Mouse (Mus musculus) embryonic facial prominence, embryonic 11.5 days (tissue): ENCODE measurements around the gene Sirpa. TPM values are rescaled to one million over a fixed set of nuclear protein-coding genes. Genes with fewer than 3 reads are reported as not detected.

Source experiments
- ATAC-seq: fragments of 200-750 bp; cut with Nextera tagmentation; replicated peaks from 2 replicates; pipeline ENCODE4 v1.8.0; 2017; ENCODE audit warnings: low read depth; ENCODE audit not compliant: insufficient number of reproducible peaks, low FRiP score, low TSS enrichment
- DNase-seq: peaks from one replicate; pipeline ENCODE4 v3.0.0-alpha.2; 2015; ENCODE audit warnings: low spot score
- H3K27ac ChIP-seq: fragments of 300-500 bp; sonication (generic); replicated peaks from 2 replicates; pipeline ENCODE4 v1.5.1; 2014; ENCODE audit warnings: mild to moderate bottlenecking, low read depth, low read length, control low read depth
- H3K27me3 ChIP-seq: fragments of 300-500 bp; sonication (generic); 2 replicates; pipeline ENCODE4 v1.6.1; 2014; ENCODE audit warnings: mild to moderate bottlenecking, low read length, moderate library complexity, mixed read lengths; ENCODE audit not compliant: control insufficient read depth, insufficient read depth
- H3K36me3 ChIP-seq: fragments of 300-500 bp; sonication (generic); replicated peaks from 2 replicates; pipeline ENCODE4 v1.6.1; 2014; ENCODE audit warnings: low read depth, mild to moderate bottlenecking, low read length, moderate library complexity, mixed read lengths; ENCODE audit not compliant: control insufficient read depth, insufficient read depth
- H3K4me1 ChIP-seq: fragments of 300-500 bp; sonication (generic); 2 replicates; pipeline ENCODE4 v1.6.1; 2014; ENCODE audit warnings: low read length, mixed read lengths; ENCODE audit not compliant: control insufficient read depth, insufficient read depth
- H3K4me2 ChIP-seq: fragments of 300-500 bp; sonication (generic); 2 replicates; pipeline ENCODE4 v1.6.1; 2014; ENCODE audit warnings: low read depth, mild to moderate bottlenecking, control low read depth, low read length, moderate library complexity
- H3K4me3 ChIP-seq: fragments of 300-500 bp; sonication (generic); 2 replicates; pipeline ENCODE4 v1.5.1; 2014; ENCODE audit warnings: low read depth, low read length, control low read depth
- H3K9ac ChIP-seq: fragments of 300-500 bp; sonication (generic); replicated peaks from 2 replicates; pipeline ENCODE4 v1.6.1; 2014; ENCODE audit warnings: mild to moderate bottlenecking, control low read depth, low read length
- H3K9me3 ChIP-seq: fragments of 300-500 bp; sonication (generic); replicated peaks from 2 replicates; pipeline ENCODE4 v1.6.1; 2016; ENCODE audit warnings: mild to moderate bottlenecking, low read length, inconsistent platforms, mixed read lengths; ENCODE audit not compliant: control insufficient read depth
- WGBS: fragments of 180-500 bp; shearing (Covaris S2); extraction: QIAGEN DNeasy Blood & Tissue Kit; methylation state at CpG from one replicate; pipeline ENCODE4 v1.1.7; 2014; 5-methylcytosine and 5-hydroxymethylcytosine counted together
- polyA plus RNA-seq: library from polyadenylated mRNA; unstranded; fragments of >200 nt; fragmentation: Nextera tagmentation; extraction: Ambion mirVana; gene quantifications from 2 replicates; pipeline ENCODE4 v1.2.1, GENCODE M21; 2014

Gene Sirpa
- polyA plus RNA-seq, 1 experiment from 2014 or later = 21.2 TPM

DNA sequence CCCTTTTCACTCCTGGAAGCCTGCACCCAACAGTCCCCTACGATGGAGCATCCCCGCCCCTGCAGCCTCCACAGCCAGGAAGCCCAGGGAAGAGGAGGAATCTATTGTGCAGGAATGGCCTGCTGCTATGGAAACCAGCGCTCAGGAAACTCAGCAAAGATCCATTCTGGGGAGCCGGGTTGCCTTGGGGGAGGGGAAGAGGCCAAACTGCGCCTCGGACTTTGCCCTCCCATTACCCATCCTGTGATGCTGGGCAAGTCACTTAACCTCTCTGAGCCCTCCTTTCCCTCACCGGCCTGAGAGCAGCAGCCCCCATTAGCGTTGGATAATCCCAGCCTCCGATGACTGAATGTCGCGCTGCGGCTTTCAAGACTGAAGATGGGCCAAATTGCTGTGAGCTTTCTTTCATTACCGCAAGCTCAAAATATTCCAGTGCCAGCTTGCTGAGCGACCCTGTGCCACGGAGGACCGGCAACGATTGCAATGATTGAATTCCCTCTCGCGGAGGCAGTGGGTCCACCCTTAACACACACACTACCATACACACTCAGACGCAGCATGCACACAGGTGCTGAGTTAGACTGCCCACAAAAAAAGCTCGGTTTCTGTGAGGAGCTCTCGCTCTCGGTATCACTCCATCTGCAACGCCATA, 18.1 kb upstream of the Sirpa start:
- Histone ChIP-seq H3K9ac (peak overlapping the region; percentile 45; the same call in 1 of the 2 replicates), H3K4me3 (peak overlapping the region; percentile 22), H3K4me2 (peak overlapping the region; percentile 27), H3K36me3 (no peaks in the 10 kb centered on the region), H3K27ac (no peak overlapping the region), H3K27me3 (no peaks in the 10 kb centered on the region), H3K9me3 (no peaks in the 10 kb centered on the region), H3K4me1 (no peaks in the 10 kb centered on the region)
- DNase-seq (peak; percentile 65), ATAC-seq (peak; percentile 81)
- 9% methylated on average over 24 of the region's 24 CpGs for WGBS

DNA sequence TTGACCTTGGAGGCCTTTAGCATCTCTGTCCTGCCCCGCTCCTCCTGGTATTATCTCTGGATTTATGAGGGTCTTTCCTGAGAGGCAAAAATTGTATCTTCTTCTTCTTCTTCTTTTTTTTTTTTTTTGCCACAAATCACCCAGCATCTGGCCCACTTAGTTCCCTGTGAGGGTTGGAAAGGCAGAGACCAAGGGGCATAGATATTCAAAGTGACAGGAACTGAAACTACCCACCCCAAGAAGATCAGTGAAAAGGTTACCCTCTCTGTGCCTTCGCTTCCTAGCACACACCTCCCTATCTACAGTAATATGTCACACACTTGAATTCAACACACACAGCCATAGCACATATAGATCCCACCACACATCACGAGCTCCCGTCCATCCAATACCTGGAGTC, 17.5 kb upstream of the Sirpa start:
- 83% methylated on average over 4 of the region's 4 CpGs for WGBS
- Histone ChIP-seq H3K4me1 (no peaks in the 10 kb centered on the region), H3K27me3 (no peaks in the 10 kb centered on the region), H3K4me3 (no peak overlapping the region), H3K27ac (no peak overlapping the region), H3K4me2 (no peak overlapping the region), H3K36me3 (no peaks in the 10 kb centered on the region), H3K9me3 (no peaks in the 10 kb centered on the region), H3K9ac (no peak overlapping the region)
- ATAC-seq (no peak), DNase-seq (no peak)

DNA sequence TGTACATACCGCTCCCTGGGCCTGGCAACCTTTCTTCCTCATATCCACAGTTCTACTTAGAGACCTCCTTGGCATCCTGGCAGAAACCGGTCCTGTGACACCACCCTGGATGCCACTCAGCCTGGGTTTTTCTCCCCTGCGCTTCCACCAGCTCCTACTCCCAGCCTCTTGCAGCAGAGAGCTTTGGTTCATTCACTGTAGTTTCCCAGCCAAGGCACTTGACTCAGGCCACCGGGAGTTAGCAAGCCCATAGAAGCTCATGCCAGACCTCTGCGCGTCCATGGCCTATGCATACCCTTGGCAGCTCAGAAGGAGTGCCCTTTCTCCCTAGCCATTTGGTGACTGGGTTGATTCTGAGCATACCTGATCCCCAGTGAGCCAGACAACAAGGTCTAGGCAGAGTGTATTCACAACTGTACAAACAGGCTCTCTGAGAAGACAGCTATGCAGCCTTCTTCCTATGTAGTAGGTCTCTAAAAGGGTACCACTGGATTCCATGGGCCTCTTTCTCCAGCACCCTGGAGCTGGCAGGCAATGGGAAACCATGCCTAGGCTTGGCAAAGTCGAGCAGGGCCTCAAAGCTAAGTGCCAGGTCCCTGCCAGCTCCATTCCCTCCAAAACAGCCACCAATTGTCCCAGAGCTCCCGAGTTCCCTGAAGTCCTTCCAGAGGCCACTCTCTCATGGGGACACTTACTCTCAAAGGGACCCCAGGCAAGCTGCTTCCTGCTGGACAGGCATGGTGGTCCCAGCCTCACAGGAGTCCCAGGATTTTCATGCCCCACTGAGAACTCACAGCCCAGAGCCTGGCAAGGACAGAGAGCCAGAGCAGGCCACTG, 15.8 kb upstream of the Sirpa start:
- no peaks in the 10 kb centered on the region for H3K27me3 ChIP-seq
- WGBS = 85% methylated on average over 8 of the region's 8 CpGs

DNA sequence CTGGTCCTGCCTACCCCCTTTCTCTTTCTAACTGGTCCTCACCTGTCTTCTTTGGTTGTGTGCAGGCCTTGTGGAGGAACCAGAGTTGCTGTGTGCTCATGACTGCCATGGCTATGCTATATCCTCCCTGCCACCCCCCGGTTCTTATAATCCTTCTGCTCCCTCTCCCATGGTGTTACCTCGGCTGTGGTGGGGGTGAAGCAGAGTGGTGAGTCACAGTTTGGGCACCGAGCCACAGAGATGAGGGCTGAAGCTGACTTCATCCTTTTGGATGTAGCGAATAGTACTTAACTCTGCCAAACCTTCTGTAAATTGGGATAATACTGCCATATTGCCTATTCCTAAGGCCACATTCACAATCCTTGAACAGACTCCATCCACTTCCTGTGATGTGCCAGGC, 12.0 kb upstream of the Sirpa start:
- Histone ChIP-seq H3K4me3 (no peak overlapping the region), H3K36me3 (no peaks in the 10 kb centered on the region), H3K27me3 (no peaks in the 10 kb centered on the region), H3K27ac (no peak overlapping the region), H3K4me2 (no peak overlapping the region), H3K9ac (no peak overlapping the region), H3K9me3 (no peaks in the 10 kb centered on the region), H3K4me1 (no peaks in the 10 kb centered on the region)
- ATAC-seq (no peak), DNase-seq (no peak)
- 79% methylated on average over 4 of the region's 4 CpGs for WGBS

More for the DNA sequence above, 15.8 kb upstream of the Sirpa start:
- no peak overlapping the region for H3K4me2 ChIP-seq
- no peaks in the 10 kb centered on the region for H3K36me3 ChIP-seq
- H3K4me1 ChIP-seq = no peaks in the 10 kb centered on the region
- no peak overlapping the region for H3K4me3 ChIP-seq
- no peaks in the 10 kb centered on the region for H3K9me3 ChIP-seq
- no peak for DNase-seq
- no peak overlapping the region for H3K27ac ChIP-seq
- no peak for ATAC-seq
- H3K9ac ChIP-seq = no peak overlapping the region

DNA sequence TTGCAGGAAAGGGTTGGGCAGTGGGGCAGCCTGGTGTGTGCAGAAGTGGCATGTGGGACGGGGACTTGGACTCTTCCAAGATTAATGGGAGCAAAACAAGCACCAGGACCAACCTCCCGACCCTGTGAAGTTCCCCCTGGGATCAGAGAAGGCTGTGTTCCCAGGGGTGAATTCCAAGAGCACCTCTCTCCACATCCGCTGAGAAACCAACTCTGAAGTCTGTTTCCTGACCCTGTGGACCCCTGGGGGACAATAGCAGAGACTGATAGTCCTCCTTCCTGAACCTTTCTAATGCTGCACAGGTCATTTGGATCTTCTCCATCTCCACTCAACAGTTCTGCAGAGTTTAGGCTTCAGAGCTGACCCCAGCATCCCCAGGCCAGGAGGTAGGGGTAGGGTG, 10.8 kb upstream of the Sirpa start:
- Histone ChIP-seq H3K27ac (no peak overlapping the region), H3K4me1 (no peaks in the 10 kb centered on the region), H3K36me3 (no peaks in the 10 kb centered on the region), H3K4me3 (no peak overlapping the region), H3K27me3 (no peaks in the 10 kb centered on the region), H3K4me2 (no peak overlapping the region), H3K9me3 (no peaks in the 10 kb centered on the region), H3K9ac (no peak overlapping the region)
- ATAC-seq (no peak), DNase-seq (no peak)
- 65% methylated on average over 3 of the region's 3 CpGs for WGBS

DNA sequence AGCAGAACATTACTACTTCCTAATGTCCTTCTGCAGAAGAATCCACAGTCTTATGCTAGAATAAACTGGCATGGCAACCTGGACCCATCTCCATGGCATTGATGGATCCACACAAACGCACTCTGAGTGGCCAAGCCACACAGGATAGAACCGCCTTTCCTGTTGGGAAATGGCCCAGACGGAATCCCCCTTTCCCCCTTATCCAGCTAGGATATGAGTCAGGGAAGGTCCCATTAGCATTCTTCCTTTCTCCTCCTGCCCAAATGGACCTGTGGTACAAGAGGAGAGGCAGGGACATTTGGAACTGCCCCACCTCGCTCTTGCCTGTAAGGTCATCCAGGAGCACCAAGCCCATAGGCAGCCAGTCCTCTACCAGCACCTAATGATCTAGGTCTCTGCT, 10.4 kb upstream of the Sirpa start:
- Histone ChIP-seq H3K27ac (no peak overlapping the region), H3K4me3 (no peak overlapping the region), H3K4me1 (no peaks in the 10 kb centered on the region), H3K36me3 (no peaks in the 10 kb centered on the region), H3K9ac (no peak overlapping the region), H3K9me3 (no peaks in the 10 kb centered on the region), H3K27me3 (no peaks in the 10 kb centered on the region), H3K4me2 (no peak overlapping the region)
- no peak for DNase-seq
- ATAC-seq = no peak
- WGBS = 84% methylated on average over 4 of the region's 4 CpGs

DNA sequence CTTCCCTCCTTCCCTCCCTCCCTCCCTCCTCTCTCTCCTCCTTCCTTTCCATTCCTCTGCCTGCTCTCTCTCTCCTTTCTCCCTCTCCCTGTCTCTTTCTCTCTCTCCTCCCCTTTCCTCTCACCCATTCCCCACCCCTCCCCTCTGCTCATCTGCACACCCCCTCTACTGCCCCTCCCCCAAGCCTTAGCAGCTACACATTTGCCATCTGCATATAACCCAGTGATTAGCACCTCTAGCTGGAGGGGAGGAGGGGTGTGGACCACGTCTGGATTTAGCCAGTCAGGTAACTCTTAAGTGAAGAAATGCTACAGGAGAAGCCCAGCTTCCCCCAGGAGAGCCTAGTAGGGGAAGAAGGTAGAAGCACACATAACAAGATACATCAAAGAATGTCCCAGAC, 7.7 kb upstream of the Sirpa start:
- H3K36me3 ChIP-seq = no peaks in the 10 kb centered on the region
- 18% methylated on average over 1 of the region's 1 CpGs for WGBS
- H3K9me3 ChIP-seq = no peaks in the 10 kb centered on the region
- DNase-seq (no peak), ATAC-seq (no peak)
- H3K4me2 ChIP-seq = no peak overlapping the region
- H3K4me3 ChIP-seq = no peak overlapping the region
- H3K9ac ChIP-seq = no peak overlapping the region
- no peak overlapping the region for H3K27ac ChIP-seq
- no peaks in the 10 kb centered on the region for H3K27me3 ChIP-seq
- H3K4me1 ChIP-seq = no peaks in the 10 kb centered on the region

DNA sequence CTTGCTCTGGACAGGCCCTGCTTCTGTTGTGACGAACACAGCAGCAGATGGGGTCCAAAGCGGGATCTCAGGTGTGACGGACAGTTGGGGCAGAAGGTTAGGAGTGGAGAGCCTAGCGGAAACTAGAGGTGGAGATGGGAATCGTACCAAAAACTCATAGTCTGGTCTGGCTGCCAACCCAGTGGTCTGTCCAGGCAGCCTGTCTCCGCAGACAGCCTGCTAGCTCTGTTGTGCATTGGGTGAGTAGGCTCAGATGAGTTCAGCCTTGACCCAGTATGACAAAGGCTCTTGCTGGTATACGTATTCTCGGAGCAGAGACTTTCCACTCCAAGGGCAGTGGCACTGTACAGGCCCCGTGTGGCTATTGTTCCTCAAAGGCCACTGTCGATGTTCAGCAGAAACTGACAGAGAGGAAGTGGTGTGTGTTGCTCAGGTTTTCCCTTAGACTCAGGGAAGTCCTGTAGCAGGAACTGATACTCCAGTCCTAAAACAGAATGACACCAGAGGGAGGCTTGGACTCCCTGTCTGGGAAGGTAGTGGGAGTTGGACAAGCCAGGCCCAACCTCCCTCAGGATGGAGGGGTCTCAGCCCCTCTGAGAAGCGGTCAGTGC, 6.6 kb upstream of the Sirpa start:
- Histone ChIP-seq H3K4me1 (no peaks in the 10 kb centered on the region), H3K9ac (no peak overlapping the region), H3K36me3 (no peaks in the 10 kb centered on the region), H3K4me2 (no peak overlapping the region), H3K27ac (no peak overlapping the region), H3K9me3 (no peaks in the 10 kb centered on the region), H3K4me3 (no peak overlapping the region), H3K27me3 (no peaks in the 10 kb centered on the region)
- 81% methylated on average over 11 of the region's 11 CpGs for WGBS
- no peak for ATAC-seq
- no peak for DNase-seq
